Mouse (Mus musculus) kidney, postnatal 25 days (tissue): ENCODE measurements around the gene Ndufa13.
"Not testable (repeated sequence)": the region's sequence is repeated elsewhere in the genome, so short reads cannot be mapped to it uniquely, and the experiment has no call there.

Experiments
- DNase-seq, 2 experiments: peaks; one replicate each; pipeline ENCODE4 v3.0.0; 2021; ENCODE audit warnings: mixed read lengths in 2 of 2

Ndufa13 gene

DNA sequence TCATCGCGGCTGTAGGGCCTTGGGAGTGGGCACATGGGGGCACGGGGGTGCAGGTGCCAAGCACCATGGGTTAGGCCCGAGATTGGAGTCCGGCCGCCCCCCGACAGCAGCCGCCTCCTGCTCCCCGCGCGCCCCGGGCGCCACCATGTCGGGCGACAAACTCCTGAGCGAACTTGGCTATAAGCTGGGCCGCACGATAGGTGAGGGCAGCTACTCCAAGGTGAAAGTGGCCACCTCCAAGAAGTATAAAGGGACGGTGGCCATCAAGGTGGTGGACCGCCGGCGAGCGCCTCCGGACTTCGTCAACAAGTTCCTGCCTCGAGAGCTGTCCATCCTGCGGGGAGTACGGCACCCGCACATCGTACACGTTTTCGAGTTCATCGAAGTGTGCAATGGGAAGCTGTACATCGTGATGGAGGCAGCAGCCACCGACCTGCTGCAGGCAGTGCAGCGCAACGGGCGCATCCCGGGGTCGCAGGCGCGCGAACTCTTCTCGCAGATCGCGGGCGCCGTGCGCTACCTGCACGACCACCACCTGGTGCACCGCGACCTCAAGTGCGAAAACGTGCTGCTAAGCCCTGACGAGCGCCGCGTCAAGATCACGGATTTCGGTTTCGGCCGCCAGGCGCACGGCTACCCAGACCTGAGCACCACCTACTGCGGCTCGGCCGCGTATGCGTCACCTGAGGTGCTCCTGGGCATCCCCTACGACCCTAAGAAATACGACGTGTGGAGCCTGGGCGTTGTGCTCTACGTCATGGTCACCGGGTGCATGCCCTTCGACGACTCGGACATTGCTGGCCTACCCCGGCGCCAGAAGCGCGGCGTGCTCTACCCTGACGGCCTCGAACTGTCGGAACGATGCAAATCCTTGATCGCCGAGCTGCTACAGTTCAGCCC is at the start of gene Ndufa13, which contains the start of the genes Tssk6 and Yjefn3:
TSS of gene Ndufa13 (minus strand) at position 396 of the 900 bp plus-strand sequence.
TSS of gene Tssk6 (plus strand) at position 22 of the 900 bp plus-strand sequence.
TSS of gene Yjefn3 (minus strand) at position 550 of the 900 bp plus-strand sequence.
- peak; percentile 30 to 71 for DNase-seq

DNA sequence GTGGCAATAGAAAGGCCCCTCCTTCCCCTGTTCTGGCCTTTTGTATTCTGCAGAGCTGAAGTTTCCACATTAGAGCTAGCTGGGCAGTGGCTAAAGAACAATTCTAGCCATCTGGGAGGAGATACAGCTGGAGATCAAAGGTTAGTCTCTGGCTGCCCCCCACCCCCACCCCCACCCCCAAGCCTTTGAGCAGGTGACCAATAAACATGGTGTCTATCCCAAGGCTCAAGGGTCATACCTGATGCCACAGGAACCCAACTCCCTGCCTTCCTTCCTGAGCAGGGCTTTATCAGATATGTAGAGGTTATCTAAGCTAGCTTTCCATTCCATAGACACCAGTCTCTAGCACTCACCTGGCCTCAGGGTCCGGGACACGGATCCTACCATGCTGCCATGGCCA is 47.9 kb upstream of the Ndufa13 start:
- DNase-seq = peak in 1 of 2 experiments; percentile 46

DNA sequence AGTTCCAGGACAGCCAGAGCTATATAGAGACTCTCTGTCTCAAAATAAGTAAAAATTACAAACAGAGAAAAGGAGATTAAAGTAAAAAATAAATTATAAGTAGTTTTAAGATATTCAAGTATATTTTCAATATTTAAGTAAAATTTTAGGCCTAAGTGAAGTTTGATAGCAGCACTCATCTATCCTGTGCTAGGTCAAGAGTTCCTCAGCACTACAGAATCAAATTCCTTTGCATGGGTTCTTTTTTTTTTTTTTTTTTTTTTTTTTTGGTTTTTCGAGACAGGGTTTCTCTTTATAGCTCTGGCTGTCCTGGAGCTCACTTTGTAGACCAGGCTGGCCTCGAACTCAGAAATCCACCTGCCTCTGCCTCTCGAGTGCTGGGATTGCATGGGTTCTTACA is 40.1 kb upstream of the Ndufa13 start:
- DNase-seq = not testable (repeated sequence)

DNA sequence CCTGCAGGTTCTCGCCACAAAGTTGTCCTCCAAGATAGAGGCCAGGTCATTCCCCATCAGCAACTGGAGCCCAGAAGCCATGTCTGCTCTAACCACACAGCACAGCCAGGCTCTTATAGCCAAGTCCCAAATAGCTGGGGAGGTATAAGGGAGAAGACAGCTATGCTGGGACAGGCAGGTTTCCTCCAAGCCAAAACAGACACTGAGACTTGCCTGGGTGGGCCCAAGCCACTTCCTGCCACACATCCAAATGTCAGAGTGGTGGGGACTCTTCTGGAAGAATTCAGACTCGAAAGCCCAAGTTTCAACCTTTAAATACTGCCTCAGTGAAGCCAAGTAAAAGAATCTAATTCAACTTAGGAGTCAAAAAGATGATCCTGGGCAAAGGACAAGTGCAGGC is 38.0 kb upstream of the Ndufa13 start:
- no peak for DNase-seq

DNA sequence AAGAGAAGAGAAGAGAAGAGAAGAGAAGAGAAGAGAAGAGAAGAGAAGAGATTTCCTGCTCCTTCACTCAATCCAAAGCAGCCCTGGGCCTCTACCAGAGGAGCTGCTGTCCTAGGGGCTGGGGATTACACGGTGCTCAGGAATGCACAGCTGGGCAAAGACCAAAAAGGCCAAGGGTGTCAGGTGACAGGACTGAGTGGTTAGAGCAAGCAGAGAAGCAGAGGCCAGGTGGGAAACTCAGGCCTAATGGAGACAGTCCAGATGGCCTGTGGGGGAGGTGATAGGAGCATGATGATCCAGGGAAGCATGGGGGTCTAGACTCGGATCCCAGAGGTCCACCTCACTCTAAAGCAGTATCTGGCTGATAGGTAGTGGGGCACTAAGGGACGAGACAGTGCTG is 37.3 kb upstream of the Ndufa13 start:
- DNase-seq = peak; percentile 74 to 88

DNA sequence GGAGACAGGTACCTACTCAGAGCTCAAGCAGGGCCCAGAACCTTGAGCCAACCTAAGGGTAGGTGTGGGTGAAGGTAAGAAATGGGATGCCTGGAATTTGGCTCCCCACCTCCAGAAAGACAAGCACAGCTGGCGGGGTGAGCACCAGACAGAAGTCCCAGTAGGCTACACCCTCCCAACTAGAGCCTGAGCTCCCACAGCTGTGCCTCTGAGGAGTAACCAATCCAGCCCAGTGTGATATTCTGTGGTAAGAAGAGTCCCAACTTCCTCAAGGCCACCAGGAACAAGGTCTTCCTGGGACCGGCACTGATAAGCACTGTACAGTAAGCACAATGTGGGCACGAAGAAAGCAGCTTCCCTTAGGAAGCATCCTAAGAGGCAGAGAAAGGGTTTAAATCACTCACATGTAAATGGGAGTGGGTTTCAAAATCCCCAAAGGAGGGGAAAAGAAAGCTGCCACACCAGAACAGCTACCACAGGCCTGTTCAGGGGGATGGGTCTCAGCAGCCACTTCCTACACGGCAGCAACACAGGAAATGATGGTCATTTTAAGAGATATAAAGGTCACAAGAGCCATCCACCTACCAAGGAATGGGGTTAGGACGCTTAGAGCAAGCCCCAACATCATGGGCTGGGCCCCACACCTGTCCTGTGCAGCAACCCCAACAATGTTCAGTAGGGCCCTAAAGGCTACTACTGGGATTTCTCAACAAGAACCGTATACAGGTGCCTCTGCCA is 36.1 kb upstream of the Ndufa13 start:
- peak in 1 of 2 experiments; percentile 10 for DNase-seq

DNA sequence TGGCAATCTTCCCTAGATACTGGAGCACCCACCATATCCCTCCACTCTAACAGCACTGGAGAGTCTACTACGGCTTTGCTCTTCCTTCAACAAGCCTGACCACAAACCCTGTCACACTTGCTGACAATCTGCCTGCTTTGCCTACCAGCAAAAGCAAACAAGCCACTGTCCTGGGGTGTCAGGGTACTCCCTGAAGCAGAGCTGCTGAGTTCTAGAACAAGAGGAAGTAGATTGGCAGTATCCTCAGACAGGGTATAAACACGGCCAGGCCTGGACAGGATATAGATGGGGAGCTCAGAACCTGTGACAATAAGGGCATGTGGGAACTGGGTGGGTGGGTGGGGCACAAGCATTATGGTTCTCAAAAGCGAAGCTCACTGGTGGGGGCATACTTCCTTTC is 35.1 kb upstream of the Ndufa13 start:
- DNase-seq = no peak

DNA sequence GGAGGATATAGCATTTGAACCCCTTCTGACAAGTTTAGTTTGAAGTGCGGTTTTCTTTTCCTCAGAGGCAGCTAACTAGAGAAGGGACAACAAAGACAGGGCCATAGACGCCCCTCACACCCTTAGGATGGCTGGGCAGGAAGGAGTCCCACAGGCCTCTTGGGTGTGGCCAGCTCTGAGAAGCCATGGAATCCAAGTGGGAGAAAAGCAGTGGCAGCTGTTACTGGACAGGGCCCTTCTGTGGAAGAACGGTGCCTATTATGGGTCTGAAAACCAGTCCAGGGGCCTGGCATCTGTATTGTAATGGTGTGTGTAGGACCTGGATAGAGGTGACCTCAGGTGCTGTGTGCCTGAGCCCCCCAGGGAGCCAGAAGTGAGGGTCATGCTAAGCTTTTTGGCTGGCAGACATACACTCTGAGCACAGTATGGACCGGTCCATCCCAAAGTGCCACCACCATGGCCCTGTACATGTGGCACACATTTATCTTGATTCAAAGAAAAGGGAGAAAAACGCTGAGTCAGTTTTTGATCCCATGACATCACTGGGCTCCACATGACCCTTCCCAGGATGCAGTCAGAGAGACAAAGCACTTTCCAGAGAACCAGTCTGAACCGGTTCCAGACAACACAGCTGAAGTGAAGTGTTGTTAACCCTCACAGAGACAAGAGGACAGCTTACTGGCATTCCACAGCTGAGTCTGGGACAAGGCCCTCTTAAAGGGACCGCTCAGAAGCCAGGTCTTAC is 33.9 kb upstream of the Ndufa13 start:
- peak; percentile 68 to 82 for DNase-seq

DNA sequence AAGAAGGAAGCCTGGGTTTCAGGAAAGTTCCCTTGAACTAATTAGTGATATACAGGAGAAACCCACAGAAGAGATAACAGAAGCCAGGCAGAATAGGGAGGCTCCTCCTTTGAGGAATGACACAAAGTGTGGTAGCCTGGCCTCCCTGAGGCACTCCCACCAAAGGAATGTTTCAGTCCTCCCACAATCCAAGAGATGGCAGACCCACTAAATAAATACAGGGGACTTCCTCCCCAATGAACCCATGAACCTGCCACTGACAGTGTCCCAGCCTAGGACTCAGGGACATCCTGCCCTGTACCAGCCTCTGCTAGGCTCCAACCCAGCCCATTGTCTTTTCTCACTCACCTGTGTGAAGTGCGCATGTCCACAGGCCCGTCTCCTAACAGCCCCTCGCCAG is 33.1 kb upstream of the Ndufa13 start:
- no peak for DNase-seq

DNA sequence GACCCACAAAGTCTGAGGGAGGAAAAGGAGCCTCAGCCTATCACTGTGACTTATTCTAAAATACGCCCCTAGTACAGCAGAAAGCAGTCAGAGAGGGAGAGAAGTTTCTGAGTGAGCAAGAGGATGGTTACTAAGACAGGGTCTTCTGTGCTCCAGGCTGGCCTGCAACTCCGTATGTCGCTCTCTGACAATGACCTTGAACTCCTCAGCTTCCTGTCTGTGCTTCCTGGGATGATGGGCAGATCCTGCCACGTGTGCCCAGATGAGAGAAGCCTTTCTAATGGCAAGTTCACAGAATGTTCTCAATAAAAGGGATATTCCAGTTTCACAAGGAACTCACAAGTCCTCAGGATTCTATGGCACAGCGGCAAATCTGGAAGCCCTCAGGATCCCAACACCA is 32.2 kb upstream of the Ndufa13 start:
- DNase-seq = no peak

DNA sequence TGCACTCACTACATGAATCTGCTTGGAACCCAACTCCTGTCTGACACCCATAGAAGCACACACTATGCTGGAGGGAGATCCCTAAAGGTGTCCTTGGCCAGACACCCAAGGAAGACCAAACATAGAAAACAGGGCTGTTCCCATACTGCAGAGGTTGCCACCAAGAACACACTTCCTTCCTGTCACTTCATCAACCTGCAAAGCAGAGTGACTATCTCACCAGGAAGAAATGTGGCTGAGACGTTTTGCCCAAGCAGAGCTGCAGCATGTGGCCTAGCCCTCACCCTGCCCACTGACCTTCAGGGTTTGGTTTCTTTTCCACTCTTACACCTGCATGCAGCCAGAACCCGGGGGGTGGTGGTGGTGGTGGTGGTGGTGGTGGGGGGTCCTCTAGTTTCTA is 31.5 kb upstream of the Ndufa13 start:
- no peak for DNase-seq

DNA sequence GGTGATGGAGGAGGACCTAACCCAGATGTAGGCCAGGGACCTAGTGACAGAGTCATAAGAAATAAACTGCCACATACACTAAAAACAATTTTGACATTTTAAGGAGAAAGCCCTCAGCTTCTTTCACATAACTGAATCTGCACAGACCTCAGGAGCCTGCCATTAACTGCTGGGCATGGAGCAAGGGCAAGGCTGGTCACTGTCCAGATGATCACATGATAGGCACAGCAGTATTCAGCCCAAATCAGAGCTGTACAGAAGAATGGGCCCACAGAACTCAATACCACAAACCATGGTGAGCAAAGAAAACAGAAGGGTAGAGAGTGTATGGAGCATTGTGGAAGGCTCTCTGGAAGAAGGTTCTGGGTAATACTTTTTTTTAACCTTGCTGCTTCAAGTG is 24.5 kb upstream of the Ndufa13 start:
- DNase-seq = peak in 1 of 2 experiments; percentile 53

DNA sequence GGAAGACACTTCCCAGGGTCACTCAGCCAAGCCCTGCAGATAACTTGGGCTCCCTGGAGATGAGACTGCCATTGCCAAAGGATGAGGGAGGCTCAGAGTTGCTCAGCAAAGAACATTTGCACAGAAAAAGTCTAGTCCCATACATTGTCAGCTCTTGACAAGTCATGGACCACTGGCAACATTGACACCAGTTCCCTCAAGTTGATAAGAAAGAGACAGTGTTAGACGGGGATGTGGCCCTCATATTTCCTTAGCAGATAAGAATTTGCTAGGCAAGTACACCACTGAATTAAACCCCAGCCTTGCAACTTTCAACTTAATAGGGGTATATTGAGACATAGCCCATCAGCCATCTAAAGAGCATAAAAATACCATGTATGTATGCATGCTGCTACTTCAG is 21.6 kb upstream of the Ndufa13 start:
- no peak for DNase-seq

DNA sequence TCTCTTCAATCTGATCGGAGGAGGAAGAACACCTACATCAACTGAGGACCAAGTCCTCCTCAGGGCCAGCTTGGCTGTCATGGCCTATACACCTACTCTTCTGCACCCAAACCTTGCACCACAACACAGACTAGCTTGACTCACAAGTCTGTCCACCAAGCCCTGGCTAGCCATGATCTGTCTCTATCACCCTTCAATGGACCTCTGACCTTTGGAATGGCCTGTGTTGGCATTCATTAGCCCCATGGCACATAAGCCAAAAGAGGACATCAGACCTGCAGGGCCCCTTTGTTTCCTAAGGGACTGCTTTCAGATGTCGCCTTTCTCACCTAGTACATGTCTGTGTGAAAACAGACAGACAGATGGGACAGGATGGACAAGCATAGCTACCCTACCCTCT is 18.8 kb upstream of the Ndufa13 start:
- DNase-seq = peak; percentile 42 to 63

DNA sequence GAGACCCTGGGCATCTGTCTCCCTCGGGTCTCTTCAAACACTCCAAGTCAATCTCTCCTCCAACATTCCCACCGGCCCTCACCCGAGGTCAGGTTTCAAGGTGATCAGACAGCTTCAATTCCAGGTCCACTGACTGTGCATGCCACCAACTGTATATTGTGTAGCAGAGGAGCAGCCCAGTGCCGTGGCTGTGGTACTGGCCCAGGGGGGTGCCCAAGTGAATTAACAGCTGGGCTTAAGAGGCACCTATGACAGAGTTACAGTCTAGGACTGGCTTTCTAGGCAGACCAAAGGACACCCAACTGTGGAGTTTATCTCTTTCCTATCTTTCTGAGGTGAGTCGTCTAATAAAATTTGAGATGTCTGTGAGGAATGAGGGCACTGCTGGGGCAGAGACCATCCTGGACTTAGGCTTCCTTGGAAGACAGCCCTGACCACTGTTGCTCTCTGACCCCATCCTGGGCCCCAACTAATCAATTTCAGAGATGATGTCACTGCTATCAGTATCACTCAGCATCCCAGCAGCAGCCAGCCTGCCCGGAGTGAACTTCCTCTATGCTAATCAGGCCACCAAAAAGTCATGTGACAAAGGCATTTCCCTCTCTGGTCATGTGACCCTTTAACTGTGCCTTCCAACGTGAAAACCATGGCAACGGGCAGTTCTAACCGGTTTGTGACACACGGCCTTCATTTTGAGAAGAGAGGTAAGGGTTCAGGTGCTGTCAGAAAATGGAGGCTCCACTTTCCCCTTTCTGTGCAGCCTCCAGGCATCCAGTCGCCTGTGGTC is 17.7 kb upstream of the Ndufa13 start:
- DNase-seq = peak; percentile 88 to 91

DNA sequence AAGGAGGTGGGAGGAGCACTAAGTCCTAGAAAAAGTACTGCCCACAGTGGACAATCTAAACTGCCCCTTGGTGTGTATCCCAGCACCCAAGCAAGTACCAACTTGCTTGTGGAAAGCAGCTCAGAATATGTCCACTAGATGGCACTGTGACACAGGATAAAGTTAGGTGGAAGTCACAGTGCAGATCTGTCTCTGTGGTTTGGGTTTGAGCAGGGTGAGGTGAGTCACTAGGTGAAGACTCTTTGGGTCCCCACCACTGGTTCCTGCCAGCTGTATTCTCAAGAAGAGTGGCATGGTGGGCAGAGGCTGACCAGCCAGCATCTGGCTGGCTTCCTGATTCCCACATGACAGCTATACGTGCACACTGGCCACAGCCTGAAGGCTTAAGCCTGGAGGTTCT is 16.7 kb upstream of the Ndufa13 start:
- DNase-seq = peak; percentile 70 to 89

DNA sequence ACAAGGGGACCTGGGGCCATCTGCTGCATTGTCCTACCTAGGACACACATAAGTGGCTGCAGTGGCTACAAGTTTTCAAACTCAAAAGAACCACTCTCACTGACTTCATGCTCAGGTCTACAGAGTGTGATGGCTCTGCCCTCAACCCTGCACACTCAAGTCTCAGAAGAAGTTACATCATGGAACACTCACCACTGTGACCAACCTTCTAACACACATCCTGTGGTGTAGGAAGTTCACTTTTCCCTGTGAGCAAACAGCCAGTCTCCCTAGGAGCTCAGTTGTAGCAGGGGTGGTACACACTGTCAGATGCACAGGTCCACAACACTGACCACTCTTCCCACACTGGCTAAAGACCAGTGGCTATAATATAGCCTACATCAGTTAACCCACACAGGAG is 16.1 kb upstream of the Ndufa13 start:
- no peak for DNase-seq

DNA sequence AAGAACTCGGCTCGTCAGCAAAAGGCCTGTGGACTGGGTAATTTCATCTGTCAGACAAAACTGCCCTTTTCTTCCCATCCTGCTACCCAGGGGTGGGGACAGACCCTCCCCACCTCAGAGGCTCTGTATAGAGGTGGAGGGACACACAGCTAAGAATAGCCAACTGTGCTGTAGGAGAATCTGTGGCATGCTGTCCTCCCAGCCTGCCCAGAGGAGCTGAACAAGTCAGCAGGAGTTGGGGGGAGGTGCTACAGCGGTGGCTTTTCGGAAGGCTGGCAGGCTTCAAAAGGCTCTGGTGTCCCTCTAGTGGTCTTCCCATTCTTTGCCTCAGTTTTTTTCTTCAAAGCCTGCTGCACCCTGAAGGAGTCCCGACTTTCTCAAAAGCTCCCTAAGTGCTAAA is 13.4 kb upstream of the Ndufa13 start:
- no peak for DNase-seq

DNA sequence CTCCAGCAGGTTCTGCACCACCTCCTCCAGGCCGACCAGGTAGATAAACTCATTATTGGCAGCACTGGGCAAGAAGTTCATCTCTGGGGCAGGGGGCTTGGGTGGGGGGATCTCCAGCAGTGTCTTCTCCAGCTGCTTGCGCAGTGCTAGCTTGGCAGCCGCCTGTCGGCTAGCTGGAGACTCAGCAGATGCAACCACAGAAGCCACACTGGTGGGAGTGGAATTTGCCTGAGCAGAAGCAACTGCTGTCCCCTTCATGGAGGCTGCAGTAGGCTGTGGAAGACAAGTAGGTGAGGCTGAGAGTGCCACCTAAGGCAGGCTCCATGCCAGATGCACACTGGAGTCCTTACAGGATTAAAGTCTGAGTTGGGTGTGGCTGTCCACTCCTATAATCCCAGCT is 12.2 kb upstream of the Ndufa13 start:
- no peak for DNase-seq

DNA sequence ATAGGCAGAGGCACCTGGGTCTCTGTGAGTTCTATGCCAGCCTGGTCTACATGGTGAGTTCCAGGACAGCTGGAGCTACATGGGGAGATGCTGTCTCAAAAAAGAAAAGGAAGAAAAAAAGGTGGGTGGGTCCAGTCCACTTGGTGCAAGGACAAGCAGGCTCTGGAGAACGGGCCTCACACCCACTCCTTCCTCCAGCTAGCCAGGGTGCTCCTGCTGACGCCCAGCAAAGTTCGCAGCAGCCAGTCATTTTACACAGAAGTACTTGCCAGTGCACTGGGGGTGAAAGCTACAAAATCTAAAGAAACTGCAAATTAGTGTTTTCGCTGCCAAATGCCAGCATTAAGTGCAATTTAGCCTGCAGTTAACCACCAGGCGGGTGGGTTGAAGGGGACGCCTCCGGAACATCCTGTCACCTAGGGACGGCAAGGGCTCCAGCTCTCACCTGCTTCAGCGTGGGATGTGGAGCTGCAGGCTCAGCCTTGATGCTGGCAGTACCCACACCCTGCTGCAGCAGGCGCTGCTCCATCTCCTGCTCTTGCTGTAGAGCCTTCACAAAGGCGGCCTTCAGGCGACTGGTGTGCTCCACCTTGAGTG is 10.2 kb upstream of the Ndufa13 start:
- no peak for DNase-seq

DNA sequence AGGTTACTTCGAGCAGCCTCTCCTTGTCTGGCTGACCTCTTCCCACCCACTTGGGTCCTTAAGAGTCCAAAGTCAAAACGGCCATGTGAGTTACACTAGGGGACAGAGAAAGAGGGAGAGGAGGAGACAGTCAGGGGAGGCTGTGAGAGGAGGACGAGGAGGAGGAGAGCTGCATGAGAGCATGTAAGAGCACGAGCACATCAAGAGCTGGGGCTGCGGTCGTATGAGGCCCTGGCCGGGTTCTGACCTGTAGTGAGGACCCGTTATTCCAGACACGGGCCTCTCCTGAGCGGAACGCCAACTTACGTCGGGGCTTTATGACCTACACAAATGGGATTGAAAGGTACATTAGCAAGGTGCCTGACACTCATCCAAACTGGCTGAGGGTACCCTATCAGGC is 9.6 kb upstream of the Ndufa13 start:
- no peak for DNase-seq

DNA sequence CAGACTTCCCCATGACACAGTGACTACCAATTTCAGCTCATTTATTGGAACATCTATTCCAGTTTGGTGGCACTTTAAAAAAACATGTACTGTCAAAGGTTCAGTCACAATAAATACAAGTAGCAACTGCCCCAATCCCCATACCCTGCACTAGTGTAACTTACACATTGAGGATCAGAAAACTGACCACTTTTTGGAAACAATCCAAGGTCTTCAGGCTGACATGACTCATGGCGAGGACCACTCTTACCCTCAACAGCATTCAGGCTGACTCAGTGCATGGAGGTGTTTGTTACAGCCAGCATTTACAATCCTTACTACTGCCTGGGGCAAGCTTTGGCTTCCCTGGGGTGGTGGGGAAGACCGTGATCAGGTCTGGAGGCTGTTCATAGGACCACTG is 4.7 kb upstream of the Ndufa13 start:
- no peak for DNase-seq
